Mouse (Mus musculus) lung, postnatal 10 days (tissue): Measurements from ENCODE around the gene Igfbp1.

ENCODE experiments used
- DNase-seq: peaks from one replicate; pipeline ENCODE4 v3.0.0; 2021

The Igfbp1 gene

GRCm38 (mm10) chr11:7234981-7235609 is 37.5 kb downstream of the Igfbp1 start:
- DNase-seq: no peak

- no peak for DNase-seq
These were observed 39.2 kb downstream of the Igfbp1 start for GRCm38 (mm10) chr11:7236751-7237150.

- DNase-seq: no peak
These were observed 40.1 kb downstream of the Igfbp1 start for GRCm38 (mm10) chr11:7237712-7238111.

- DNase-seq: no peak
These were observed 41.0 kb downstream of the Igfbp1 start for GRCm38 (mm10) chr11:7238546-7238945.

GRCm38 (mm10) chr11:7239041-7239740 is 41.6 kb downstream of the Igfbp1 start:
- DNase-seq: no peak

- DNase-seq: no peak
These were observed 47.2 kb downstream of the Igfbp1 start for GRCm38 (mm10) chr11:7244782-7245181.

- DNase-seq: no peak
These were observed 52.8 kb downstream of the Igfbp1 start for GRCm38 (mm10) chr11:7250415-7250814.

GRCm38 (mm10) chr11:7250870-7251269 is 53.3 kb downstream of the Igfbp1 start:
- DNase-seq: no peak
